Mouse (Mus musculus) ovary, postnatal 36 days (tissue): Measurements from ENCODE around the gene Hes1.
"Not testable (repeated sequence)": the region's sequence is repeated elsewhere in the genome, so short reads cannot be mapped to it uniquely, and the experiment has no call there.

Source experiments
- DNase-seq: peaks from one replicate; pipeline ENCODE4 v3.0.0; 2022; ENCODE audit warnings: low spot score, mixed read lengths

The Hes1 gene

GRCm38 (mm10) chr16:30069950-30070770, 6.0 kb downstream of the Hes1 start:
- DNase-seq: peak; percentile 92

DNA sequence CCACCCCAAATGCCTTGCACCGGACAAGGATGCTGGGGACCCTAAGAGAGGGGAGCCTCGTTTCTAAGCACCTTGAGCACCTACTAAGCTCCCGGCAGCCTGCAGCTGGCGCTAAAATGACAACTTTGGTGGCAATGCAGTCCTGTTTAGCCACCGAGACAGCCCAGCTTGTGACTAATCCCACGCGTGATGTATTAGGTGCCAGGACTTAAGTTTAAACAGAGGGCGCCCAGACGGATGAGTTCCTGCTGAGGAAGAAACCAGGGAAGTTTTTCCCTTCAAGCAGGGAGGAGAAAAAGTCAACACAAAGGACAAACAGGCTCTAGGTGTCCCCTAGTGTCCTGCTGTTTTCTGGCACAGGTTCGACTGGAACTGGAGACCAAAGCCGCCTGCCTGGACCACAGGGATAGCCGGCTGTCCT, 6.6 kb downstream of the Hes1 start:
- no peak for DNase-seq

- DNase-seq: no peak
Measured at GRCm38 (mm10) chr16:30073317-30073716, 9.1 kb downstream of the Hes1 start.

GRCm38 (mm10) chr16:30081498-30081897, 17.3 kb downstream of the Hes1 start:
- DNase-seq: peak; percentile 49

- no peak for DNase-seq
Measured at GRCm38 (mm10) chr16:30081980-30082379, 17.8 kb downstream of the Hes1 start.

GRCm38 (mm10) chr16:30082965-30083364, 18.8 kb downstream of the Hes1 start:
- DNase-seq: no peak

GRCm38 (mm10) chr16:30083536-30083935, 19.4 kb downstream of the Hes1 start:
- no peak for DNase-seq

DNA sequence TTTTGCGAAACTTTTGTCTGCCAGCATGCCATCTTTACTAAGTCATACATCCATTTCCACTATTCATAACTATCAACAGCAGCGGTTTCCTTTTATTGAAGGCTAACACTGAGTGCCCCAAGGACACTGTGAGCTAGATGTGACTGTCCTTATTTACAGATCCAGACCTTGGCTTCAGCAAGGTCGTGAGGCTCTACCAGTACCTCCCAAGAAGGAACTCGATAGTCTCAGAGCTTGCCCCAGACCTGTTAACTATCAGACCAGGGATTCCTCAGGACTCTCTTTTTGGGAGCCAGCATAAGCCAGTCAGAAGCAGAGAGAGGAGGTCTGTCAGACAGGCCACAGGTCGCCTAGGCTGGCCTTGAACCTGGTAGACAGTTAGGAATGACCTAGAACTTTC, 24.5 kb downstream of the Hes1 start:
- DNase-seq: no peak

DNA sequence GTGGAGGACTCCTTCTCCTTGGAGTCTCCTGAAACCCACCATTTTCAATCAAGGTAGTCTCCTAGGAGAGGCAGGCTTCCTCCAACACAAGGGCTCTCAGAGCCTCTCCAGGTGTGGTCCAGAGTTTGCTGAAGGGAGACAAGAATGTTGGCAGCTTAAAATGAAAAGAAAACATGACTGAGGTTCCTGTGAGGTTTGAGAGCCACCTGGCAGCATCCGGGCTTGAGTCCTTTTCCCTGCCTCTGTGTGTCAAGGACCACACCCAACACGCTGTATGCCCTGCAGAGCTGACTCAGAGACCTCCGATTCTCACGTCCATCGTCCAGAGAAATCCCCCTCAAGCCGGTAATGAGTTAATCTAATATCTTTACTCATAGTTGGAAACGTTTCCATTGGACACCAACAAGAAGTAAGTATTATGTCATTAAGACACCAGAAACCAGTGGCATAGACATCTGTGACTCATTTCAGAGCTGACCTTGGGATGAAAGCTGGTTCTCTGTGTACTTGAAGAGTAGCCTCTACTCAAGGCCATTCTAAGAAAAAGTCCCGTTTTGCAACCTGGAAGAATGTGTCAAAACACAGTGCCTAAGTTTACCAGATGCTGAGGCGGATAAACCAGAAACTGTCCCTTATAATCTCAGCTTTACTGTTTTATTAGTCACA, 26.1 kb downstream of the Hes1 start:
- no peak for DNase-seq

- no peak for DNase-seq
Measured at GRCm38 (mm10) chr16:30096050-30096449, 31.9 kb downstream of the Hes1 start.

DNA sequence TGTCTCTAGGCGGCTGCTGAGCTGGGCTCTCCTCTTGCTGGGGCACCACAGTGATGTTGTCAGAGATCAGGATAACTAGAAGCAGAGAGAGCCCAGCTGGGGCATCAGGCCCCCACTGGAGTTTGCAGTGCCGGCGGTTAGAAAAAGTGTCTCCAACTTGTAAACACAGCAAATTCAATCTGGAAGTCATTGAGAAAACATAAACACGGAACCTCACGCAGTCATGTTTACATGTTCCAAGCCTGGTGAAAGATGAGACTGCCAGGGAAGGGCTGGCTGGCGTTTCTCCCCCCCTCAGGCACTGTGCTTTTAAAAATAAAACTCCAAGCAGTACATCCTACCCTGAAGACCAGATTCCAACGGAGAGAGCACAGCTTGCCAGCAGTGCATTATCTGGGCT, 32.3 kb downstream of the Hes1 start:
- DNase-seq: peak; percentile 40

DNA sequence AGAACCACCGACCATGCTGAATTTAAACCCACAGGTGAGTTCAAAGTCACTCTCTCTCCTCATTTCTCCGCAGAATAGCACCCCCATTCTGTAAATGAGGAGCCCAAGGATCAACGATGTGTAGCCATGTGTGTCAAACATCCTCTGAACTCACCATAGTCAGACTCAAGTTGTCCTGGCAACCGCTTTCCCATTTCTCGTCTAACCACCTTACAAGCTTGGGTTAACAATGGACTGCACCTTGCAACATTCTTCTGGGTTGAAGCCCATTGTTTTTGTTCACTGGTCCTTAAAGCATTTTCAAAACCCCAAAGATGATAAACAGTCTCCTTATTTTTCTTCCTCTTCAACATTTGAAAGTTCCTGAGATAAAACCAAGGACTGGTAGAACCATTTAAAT, 34.9 kb downstream of the Hes1 start:
- DNase-seq: no peak

DNA sequence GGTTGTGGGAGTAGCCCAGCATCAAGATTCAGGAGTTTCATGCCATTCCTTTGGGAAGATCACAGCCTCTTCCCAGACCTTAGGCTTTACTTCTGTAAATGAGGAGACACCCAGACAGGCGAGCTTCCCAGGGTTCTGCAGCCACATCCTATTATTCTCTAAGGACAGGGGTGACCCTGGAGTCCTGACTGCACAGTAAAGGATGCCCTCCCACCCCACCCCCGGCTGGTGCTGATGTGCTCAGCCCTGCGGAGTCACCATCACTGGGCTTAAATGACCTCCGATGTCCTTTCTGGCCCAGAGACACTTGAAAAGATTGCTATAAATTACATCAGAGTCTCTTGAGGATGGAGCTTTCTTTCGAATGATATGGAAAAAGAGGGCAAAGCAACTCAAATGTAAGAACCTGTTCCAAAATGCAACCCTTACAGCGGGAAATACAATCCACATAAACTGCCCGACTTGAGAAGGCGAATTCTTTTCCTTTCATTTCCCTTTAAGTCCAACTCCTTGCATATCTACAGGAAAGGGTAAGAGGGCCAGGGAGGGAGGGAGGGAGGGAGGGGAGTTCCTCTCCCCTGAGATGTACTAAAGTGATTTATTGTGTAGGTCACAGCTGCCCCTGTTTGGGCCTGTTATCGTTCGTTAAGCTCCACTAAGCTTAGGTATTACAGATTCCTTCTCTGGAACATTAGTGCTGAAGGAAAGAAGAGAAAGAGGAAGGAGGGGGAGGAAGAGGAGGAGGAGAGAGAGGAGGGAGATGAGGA, 38.1 kb downstream of the Hes1 start:
- DNase-seq: no peak

- DNase-seq: no peak
Measured at GRCm38 (mm10) chr16:30102982-30103381, 38.8 kb downstream of the Hes1 start.

DNA sequence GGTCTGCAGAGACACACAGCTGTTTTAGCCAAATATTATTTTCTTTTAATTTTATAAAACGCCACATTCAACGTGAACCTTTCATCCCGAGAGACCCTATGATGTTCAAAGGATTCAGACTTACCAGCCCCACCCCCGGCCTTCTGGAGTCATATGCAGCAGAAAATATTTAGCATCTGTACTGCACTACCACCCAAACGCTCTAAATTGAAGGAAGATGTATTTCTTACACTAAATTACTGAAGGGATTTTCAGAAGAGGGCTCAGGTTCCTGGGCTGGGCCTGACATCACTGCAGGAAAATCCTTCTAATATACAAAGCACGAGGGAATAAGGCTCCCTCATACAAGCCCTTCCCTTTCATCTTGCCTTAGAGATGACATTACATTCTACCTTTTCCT, 39.3 kb downstream of the Hes1 start:
- no peak for DNase-seq

GRCm38 (mm10) chr16:30104363-30104762, 40.2 kb downstream of the Hes1 start:
- DNase-seq: no peak

DNA sequence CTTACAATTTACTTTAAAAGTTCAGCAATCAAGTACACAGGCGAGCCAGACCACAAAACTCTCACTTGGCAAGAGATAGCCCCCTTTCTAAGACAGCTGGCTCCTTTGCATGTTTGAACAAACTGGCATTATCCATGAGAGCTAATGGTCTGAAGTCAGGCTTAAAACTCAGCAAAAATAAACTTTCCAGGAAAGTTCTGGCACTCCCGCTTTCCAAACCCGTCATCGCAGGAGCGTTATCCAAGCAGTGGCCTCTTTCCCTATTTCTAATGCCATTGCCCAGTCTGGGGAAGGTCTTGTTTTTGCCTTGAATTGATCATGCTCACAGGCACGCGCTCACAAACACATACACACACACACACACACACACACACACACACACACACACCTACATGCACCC, 41.3 kb downstream of the Hes1 start:
- DNase-seq: no peak

DNA sequence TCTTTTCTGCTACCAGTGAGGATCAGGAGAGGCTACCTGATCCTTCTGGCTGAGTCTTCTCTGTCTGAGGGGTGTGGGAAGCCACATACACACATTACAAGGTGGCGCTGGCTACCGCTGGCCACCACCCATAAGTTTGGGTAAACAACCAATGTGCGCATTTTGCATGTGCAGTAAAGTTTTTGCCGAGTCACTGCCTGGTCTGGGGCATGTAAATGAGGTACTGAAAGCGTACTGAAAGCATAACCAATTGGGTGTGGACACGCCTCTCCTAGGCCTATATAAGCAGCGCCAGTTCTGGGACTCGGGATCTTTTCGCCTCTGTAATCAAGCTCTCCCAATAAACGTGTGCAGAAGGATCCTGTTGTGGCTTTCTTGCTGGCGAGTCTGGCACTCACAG, 44.0 kb downstream of the Hes1 start:
- not testable (repeated sequence) for DNase-seq

DNA sequence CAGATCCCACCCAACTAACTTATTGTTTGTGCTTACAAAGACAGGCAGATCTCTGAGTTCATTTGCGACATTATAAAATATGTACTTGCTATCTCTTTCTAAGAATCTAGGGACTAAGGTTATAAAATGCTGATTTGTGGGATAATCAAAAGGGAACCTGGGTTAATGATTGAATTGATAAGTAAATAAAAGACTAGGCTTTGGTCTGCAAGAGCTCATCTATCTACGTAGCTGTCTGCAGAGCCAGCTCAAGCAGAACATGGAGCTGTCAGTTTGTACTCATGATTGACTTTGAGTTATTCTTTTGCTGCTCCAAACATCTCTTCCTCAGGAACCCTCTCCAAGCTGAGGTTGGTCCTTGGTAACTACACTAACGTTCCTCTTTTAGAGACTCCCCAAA, 46.3 kb downstream of the Hes1 start:
- no peak for DNase-seq

DNA sequence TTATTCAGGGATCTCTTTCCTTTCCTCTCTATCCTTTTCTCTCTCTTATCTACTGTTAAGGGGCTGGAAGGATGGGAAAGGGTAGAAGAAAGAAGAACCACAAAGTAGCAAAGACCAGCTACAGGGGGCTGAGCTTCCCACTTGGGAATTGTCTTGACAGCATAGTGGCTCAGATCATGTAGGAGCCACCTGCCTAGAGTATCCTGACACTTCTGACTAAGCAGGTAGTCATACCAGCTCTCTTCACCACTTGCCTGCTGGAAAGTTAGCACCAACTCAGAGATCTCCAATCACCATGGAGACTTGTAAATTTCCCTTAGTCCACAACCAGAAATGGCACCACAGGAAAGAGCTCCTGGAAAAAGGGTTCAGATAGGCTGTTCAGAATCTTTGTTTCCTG, 46.9 kb downstream of the Hes1 start:
- no peak for DNase-seq

- no peak for DNase-seq
Measured at GRCm38 (mm10) chr16:30111566-30111965, 47.4 kb downstream of the Hes1 start.

DNA sequence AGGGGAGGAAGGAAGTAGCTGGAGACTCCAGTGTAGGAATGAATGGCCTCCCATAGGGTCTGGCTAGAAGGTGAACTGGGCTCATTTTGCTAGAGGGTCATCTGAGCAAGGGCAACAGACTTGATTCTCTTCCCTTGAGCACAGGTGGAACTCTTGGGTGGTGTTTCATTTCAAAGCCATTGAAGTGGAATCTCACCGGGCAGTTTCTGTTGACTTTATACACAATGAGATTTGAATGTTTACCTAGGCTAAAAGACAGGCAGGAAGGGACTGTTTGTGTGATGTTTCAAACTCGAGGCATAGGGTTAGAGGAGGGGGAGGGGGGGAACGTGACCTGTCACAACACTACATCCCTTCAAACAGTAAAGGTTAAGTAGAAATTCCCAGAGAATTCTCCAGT, 49.0 kb downstream of the Hes1 start:
- DNase-seq: no peak

GRCm38 (mm10) chr16:30113800-30114199, 49.6 kb downstream of the Hes1 start:
- no peak for DNase-seq
